Mouse (Mus musculus) splenic B cell, adult 2 months (primary cell): Measurements from ENCODE around the gene Sf3b1.
"Not testable (repeated sequence)": the region's sequence is repeated elsewhere in the genome, so short reads cannot be mapped to it uniquely, and the experiment has no call there.

ENCODE experiments used
- DNase-seq: peaks from one replicate; pipeline ENCODE4 v3.0.0-alpha.2; 2011; ENCODE audit warnings: low read depth, low spot score
- H3K27me3 ChIP-seq: 2 replicates; pipeline ENCODE4 v1.6.1; 2012; ENCODE audit warnings: mild to moderate bottlenecking, low read length, moderate library complexity, mixed read lengths; ENCODE audit not compliant: control insufficient read depth, poor library complexity, insufficient read depth, severe bottlenecking
- H3K36me3 ChIP-seq: 2 replicates; pipeline ENCODE4 v1.6.1; 2012; ENCODE audit warnings: mild to moderate bottlenecking, low read length, moderate library complexity, mixed read lengths; ENCODE audit not compliant: control insufficient read depth, poor library complexity, insufficient read depth, severe bottlenecking

Sf3b1 gene

DNA sequence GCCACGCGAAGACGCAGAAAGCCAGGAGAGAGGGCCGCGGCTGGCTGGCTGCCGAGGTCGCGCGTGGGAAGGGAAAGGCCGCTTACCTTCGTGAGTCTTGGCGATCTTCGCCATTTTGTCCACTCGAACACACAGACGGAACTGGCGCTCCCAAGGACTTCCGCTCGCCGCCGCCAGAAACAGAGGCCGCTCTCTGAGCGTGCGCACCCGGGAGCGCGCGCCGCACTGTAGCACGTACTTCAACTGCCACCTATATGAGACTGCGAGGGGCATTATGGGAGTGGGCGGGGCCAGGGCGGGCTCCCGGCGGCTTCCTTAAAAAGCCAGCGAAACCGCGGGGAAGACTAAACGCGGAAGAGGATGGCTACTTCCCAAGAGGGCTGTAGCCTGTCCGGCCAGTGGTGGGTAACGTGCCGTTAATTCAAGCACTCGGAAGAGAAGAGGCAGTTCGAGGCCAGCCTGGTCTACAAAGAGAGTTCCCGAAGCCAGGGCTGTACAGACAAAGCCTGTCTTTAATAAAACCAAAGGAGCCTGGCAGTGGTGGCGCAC lies at the start of gene Sf3b1:
TSS of gene Sf3b1 (minus strand) at position 229 of the 549 bp plus-strand sequence.
- DNase-seq, result peak; percentile 97
- no peaks in the 10 kb centered on the region for H3K27me3 ChIP-seq
- H3K36me3 ChIP-seq, result no peaks in the 10 kb centered on the region

DNA sequence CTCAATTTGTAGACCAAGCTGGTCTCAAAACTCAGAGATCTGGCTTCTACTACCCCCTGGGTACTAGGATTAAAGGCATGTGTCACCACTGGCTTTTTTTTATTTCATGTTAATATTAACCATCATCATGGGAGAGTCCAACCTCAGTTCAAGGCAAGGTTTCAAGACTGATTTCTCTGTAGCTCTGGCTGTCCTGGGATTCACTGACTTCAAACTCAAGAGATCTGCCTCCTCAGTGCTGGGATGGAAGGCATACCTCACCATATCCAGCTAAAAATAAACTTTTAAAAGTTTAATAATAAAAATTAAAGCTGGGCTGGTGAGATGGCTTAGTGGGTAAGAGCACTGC lies 49.1 kb upstream of the Sf3b1 start:
- peaks cover 9% of the 10 kb centered on the region for H3K36me3 ChIP-seq
- no peak for DNase-seq
- H3K27me3 ChIP-seq, result no peaks in the 10 kb centered on the region

DNA sequence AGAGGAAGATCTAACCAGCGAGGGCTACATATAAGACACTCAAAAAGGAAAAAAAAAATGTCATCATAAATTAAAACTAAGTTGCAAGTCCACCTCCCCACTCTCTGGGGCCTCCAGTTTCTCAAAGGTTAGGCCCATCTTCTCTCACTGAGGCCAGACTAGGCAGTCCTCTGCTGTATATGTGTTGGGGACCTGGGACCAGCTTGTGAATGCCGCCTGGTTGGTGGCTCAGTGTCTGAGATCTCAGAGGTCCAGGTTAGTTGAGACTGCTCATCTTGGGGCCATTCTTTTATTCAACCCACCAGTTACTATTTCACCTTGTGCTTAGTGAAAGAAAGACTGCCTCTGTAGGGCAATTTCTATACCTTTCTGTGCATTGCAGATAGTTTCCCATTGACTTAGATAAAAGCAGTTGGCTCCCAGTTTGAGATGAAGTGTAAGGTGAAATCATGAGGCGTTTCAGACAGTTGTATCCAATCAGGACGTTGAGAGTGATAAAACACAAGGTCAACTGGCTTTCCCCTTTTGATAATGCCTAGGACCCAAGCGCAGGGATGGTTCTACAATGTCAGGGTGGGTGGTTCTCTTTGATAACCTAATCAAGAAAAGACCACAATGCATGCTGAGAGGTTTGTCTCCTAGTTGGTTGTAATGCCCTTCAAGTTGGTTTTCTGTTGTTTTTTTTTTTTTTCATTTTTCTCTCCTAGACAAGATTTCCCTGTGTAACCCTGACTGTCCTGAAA lies 48.5 kb upstream of the Sf3b1 start:
- DNase-seq, result no peak
- H3K27me3 ChIP-seq, result no peaks in the 10 kb centered on the region
- H3K36me3 ChIP-seq, result peaks cover 7% of the 10 kb centered on the region; the same call in 1 of the 2 replicates

DNA sequence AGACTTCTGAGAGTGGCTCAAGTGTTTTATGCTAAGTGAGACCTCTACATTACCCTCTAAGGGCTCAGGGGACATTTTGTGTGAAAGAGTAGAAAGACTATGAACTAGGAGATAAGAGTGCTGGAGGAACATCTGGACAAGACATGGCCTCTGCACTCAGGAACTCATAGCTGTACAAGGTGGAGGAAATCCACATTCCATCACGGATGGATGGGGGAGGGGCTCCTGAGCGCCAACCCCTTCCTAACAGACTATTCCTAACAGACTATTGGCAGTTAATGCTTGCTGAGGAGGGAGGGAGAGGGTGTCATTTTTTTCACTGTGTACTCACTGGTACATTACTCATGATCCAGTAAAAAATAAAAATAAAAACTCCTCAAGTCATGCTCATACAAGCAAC lies 47.5 kb upstream of the Sf3b1 start:
- peaks cover 8% of the 10 kb centered on the region; the same call in 1 of the 2 replicates for H3K36me3 ChIP-seq
- no peak for DNase-seq
- H3K27me3 ChIP-seq, result no peaks in the 10 kb centered on the region

DNA sequence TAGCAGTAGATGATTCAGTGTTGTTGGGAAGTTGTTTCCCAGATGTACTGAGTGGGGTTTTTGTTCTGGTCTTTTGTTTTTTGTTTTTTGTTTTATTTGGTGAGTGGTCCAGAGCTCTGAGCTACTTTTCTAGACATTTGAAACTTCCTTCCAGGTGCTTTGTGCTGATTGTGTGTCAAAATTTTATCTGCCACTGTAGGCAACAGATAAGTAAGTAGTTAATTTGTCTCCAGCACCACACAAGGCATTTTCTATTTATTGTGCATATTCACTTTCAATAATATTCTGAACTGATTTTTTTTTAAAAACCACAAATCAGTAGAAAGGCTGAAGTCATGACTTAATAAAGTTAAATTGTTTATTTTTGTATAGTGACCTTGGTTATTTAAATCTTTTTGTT lies 45.0 kb upstream of the Sf3b1 start:
- H3K27me3 ChIP-seq, DNase-seq, H3K36me3 ChIP-seq: not testable (repeated sequence)

DNA sequence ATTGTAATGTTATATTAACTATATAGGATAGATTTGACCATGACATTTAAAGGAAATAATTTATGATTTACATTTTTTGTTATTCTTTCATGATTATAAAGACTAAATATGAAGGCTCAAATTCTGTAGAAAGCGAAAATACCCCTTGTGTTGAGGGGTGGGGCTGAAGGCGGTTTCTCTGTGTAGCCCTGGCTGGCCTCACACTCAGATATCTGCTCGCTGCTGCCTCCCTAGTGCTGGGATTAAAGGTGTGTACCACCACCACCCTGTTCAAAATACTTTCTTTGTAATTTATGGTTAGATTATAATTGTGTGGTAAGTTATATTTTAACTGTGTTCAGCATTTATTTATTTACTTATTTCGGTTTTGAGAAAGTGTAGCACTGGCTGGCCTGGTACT lies 34.5 kb upstream of the Sf3b1 start:
- H3K27me3 ChIP-seq, result no peaks in the 10 kb centered on the region
- no peaks in the 10 kb centered on the region for H3K36me3 ChIP-seq
- DNase-seq, result no peak

DNA sequence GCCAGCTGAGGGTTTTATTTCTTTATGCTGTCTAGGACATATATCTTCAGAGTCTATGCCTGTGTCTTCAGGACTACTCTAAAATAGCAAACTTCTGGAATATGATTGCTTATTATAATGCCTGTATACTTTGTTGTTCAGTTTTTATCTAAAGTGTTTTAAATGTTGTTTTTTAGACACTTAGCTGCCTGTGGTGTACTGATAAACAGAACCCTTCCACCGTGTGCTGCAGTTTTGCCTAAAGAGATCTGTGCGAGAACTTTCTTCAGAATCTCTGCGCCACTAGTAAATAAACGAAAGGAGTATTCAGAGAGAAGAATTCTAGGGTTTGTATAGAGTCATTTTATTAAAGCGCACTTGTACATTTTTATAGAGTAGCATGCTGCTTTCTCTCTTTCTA lies 33.8 kb upstream of the Sf3b1 start:
- H3K27me3 ChIP-seq, result no peaks in the 10 kb centered on the region
- no peaks in the 10 kb centered on the region for H3K36me3 ChIP-seq
- no peak for DNase-seq

DNA sequence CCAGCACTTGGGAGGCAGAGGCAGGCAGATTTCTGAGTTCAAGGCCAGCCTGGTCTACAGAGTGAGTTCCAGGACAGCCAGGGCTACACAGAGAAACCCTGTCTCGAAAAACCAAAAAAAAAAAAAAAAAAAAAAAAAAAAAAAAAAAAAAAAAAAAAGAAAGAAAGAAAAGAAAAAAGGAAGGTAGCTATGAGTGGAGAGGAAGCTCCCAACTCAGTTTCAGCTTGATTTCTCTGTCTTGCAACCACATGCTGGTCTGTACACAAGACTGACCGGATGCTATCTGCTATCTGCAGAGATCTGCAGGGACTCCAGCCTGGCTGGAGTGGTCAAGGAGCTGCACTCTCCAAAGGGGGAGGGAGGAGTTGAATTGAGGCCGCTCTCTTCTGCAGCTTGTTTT lies 31.1 kb upstream of the Sf3b1 start:
- DNase-seq, H3K27me3 ChIP-seq, H3K36me3 ChIP-seq: not testable (repeated sequence)

DNA sequence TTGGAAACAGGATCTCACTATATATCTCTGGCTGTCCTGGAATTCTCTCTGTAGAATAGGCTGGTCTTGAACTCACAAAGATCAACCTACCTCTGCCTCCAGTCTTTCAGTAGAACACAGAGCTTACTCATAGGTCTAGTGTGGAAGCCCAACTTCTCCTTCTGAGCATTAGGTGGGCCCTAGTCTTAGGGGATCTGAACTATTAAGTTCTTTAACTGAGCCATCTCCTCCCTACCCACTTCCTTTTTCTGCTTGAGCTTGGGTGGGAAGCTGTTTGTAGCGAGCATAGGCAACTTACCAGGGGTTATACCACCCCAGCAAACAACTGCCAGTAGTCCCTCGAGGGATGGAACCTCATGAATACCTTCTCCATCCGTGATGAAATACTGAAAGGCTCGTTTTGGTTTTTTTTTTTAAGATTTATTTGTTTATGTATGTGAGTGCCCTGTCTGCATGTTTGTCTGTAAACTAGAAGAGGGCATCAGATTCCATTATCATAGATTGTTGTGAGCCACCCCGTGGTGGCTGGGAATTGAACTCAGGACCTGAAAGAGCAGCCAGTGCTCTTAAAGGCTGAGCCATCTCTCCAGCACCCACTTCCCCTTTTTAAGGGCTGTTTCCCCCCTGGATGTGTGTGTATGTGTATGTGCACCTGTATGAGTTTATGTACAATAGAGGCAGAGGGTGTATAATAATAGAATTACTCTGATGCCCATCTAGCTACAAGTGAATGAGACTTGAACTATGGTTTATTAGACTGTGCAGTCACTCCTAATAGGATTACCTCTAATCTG lies 28.2 kb upstream of the Sf3b1 start:
- DNase-seq, result peak; percentile 67
- no peaks in the 10 kb centered on the region for H3K27me3 ChIP-seq
- H3K36me3 ChIP-seq, result no peaks in the 10 kb centered on the region

DNA sequence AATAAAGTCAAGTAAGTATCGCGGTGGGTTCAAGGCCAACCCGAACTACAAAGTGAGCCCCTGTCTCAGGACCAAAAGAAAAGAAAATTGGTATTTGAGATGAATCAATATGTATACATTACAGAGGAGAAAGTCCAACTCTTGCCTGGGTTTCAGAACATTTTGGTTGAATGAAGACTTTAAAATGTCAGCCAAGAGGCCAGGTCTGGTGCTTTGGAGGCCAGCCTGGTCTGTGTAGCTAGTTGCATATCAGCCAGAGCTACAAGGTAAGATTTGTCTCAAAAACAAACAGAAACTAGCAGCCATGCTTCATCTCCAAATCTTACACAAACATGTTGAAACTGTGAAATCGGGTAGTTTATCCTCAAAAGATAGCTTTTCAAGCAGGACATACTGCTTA lies 26.3 kb upstream of the Sf3b1 start:
- Histone ChIP-seq H3K27me3 (no peaks in the 10 kb centered on the region), H3K36me3 (no peaks in the 10 kb centered on the region)
- no peak for DNase-seq

DNA sequence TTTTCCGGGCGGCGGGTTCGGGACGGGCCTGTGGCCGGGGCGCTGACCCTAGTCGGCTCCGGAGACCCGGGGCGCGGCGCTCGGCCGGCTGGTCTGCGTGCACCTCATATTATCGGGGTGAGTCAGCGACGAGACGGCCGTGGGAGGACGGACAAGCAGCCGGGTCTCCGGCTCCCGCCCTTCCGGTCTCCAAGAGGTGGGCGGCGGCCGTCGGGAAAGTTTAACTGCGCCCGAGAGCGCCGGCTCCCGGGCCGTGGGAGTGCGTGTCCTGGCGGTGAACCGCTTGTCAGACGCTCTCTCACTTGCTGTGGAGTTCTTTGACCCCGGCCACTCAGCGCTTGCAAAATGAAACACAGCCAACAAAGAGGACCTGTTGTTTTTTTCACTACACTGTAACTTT lies 25.7 kb upstream of the Sf3b1 start:
- H3K36me3 ChIP-seq, result no peaks in the 10 kb centered on the region
- no peaks in the 10 kb centered on the region for H3K27me3 ChIP-seq
- no peak for DNase-seq

DNA sequence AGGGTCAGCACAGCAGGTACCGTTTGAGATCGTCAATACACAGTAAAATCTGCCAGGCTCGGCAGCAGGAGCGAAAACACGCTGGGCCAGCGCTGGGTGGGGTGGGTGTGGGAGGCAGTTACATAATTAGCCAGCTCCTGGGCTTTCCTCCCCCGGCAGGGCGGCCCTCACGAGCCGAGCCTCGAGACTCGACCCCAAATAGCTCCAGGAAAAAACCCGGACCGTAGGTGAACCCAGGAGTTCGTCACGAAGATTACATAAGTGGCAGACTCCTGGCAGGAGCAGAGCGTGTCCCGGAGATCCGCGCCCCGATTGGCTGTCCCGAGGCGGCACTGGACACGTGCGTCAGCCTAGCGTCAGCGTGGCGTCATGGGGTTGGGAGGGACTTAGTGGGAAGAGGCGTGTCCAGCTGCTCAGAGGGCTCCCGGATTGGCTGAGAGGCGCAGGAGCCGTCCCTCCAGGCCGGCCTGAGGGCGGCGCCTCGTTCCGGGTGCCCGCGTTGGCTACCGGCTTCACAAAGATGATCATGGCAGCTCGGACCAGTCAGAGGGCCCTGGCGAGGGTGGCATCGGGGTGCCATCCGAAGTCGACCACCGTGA lies 25.2 kb upstream of the Sf3b1 start, which contains the start of gene Coq10b:
TSS of gene Coq10b (plus strand) at position 416 of the 599 bp plus-strand sequence.
- peak; percentile 100 for DNase-seq
- Histone ChIP-seq H3K27me3 (no peaks in the 10 kb centered on the region), H3K36me3 (no peaks in the 10 kb centered on the region)

DNA sequence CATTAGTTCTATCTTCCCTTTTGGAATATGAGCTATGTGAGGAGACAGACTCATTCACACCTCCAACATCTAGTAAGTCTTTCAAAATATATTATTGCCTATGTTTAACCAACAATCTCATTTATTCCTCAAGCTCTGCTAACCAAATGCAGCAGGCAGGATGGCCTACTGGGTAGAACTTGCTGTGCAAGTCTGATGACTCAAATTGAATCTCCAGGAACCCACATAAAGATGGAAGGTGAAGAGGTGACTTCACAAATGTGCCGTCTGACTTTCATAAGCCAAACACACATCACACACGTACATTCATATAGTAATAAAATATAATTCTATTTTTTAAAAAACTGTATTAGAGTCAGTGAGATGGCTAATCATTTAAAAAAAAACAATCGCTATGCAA lies 24.4 kb upstream of the Sf3b1 start:
- Histone ChIP-seq H3K36me3 (no peaks in the 10 kb centered on the region), H3K27me3 (no peaks in the 10 kb centered on the region)
- no peak for DNase-seq

DNA sequence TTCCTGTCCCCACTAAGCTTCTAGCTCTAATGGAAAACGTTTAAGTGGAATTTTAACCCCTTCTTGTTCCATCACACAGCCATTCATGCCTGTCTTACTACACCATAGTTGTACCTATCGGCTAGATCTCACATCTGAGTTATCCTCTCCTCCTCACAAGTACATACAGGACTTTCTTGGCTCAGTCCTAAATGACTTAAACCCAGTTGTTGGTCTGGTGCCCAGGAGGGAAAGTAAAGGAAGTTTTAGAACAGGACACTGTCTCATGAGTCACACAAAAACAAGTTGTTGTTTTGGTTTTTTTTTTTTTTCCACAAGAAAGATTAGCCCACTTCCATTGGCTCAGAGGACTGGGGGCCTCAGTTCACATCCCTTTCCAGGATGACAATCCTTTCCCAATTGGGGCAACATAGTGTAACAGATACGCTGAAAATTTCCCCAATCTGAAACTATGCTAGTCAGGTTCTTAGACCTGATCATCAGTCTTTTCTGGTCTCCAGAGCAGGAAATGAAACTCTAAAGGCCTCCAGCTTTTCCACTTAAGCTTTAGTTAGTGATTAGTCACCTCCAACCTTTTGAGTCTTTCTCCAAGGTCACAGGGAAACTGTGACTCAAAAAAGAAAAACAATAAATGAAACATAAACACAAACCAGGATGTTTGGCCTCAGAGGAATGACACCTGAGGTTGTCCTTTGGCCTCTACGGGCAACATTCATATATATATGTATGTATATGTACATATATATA lies 21.7 kb upstream of the Sf3b1 start:
- DNase-seq, result no peak
- H3K27me3 ChIP-seq, result no peaks in the 10 kb centered on the region
- H3K36me3 ChIP-seq, result no peaks in the 10 kb centered on the region
